Mouse (Mus musculus): ENCODE data around the gene Tek.

The Tek gene

GRCm38 (mm10) chr4:94826891-94827290 lies 87.8 kb downstream of the Tek start:
- no peak for DNase-seq

- DNase-seq: no peak
These were observed 88.3 kb downstream of the Tek start for GRCm38 (mm10) chr4:94827429-94827828.

GRCm38 (mm10) chr4:94829924-94830386 lies 90.9 kb downstream of the Tek start:
- no peak for DNase-seq

GRCm38 (mm10) chr4:94837061-94837460 lies 98.0 kb downstream of the Tek start:
- DNase-seq: no peak

- no peak for DNase-seq
These were observed 114.2 kb downstream of the Tek start for GRCm38 (mm10) chr4:94853301-94853700.

- DNase-seq: no peak
These were observed 115.2 kb downstream of the Tek start for GRCm38 (mm10) chr4:94854270-94854669.

GRCm38 (mm10) chr4:94855201-94855600 lies 116.1 kb downstream of the Tek start:
- no peak for DNase-seq

GRCm38 (mm10) chr4:94900744-94901143 lies 161.7 kb downstream of the Tek start:
- DNase-seq: no peak

GRCm38 (mm10) chr4:94901780-94902179 lies 162.7 kb downstream of the Tek start:
- no peak for DNase-seq

Data from cerebellum, adult 8-10 months (tissue).